Mouse (Mus musculus) olfactory bulb, adult 2 months (tissue): ENCODE results near the gene Prr29.

Source experiments
- CTCF ChIP-seq: fragments of 200-500 bp; IDR thresholded peaks from 2 replicates; pipeline ENCODE4 v1.5.1; 2012; ENCODE audit warnings: low read depth, mild to moderate bottlenecking, low read length, moderate library complexity; ENCODE audit not compliant: insufficient read depth
- POLR2A ChIP-seq: fragments of 200-500 bp; IDR thresholded peaks from 2 replicates; pipeline ENCODE4 v1.6.1; 2012; ENCODE audit warnings: mild to moderate bottlenecking, low read depth, low read length, moderate library complexity; ENCODE audit not compliant: insufficient read depth

DNA sequence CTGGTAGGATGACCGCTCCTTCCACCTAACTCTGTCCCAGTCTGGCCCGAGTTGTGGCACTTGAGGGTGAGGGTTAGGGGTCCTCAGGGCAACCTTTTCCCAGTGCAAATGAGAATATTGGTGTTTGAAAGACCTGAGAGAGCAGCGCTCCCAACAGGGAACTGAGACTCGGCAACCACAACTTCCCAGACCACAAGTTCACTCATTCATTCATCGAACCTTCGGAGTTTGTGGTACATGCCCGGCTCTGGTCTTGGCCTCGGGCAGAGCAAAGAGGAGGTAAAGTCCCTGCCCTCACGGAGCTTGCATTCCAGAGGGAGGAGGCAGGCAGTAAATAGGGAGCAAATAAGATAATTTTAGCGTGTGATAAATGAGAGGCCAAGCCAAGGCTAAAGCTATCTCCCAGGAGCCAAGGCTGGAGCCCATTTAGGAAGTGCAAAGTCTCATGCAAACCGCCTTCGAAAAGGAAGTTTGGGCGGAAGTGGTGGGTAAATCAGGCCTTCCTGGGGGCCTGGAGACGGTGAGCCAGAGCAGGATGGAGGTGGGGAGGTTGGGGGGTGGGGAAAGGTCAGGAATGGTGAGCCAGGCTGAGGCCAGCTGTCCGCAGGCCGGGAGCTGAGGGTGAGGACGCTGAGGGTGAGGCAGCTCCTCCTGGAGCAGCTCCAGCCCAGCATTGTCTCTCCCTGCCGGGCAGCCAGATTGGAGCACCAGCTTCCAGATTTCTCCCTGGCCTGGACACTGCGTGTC, 9.7 kb upstream of the Prr29 start:
- no peak for TF ChIP-seq POLR2A
- no peak for TF ChIP-seq CTCF
